Mouse (Mus musculus): ENCODE measurements around the gene Gpr68. TPM values are rescaled to one million over a fixed set of nuclear protein-coding genes. Genes with fewer than 3 reads are reported as not detected.
A peak's percentile ranks its signal among the peaks of the same experiment; 100 is the strongest.

Gpr68 gene
- polyA plus RNA-seq, 1 experiment from 2014 or later: 0.36 TPM

DNA sequence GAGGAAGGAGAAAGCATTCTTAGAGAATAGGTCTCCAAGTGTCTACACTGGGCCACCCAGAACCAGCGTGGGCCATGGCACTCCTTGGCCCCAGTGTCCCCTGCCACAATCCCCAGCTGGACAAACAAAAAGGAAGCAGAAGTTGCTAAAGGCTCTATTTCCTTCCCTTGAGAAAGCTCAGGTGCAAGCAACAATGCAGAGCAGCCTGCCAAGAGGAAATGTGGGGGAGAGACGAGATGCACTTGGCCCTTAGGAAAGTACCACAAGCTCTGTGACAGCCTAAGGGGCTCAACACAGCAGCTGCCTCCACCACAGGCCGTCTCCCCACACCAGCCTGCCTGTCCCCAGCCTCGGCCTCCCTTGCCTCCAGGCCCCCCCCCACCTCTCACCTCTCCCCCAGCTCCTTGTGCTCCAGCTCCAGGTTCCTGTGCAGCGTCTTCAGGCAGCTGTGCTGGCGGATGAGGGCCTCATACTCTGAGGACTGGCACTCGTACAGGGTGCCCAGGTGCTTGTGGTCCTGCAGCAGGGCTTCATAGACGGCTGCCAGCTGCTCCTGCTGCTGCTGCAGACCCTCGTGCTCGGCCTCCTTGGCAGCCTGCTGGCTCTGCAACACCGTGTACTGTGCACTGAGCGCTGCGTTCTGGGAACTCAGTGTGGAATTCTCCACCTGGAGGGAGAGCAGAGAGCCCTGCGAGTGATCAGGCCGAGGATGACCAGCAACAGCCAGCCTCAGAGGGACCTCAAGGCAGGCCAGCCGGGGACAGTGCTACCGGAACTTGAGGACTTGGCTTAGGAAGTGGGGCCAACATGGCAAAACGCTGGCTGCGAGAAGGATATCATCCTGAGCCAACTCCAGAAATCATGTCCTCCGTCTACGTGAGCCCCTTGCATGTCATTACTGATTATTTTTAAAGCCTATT is 29.7 kb upstream of the Gpr68 start:
- H3K36me3 ChIP-seq (replicated peaks): peaks cover 99% of the 10 kb centered on the region
- no peak overlapping the region for H3K4me3 ChIP-seq
- WGBS: 84% methylated on average over 21 of the region's 21 CpGs
- H3K9me3 ChIP-seq: no peaks in the 10 kb centered on the region
- peaks cover 10% of the 10 kb centered on the region for H3K4me1 ChIP-seq
- H3K27me3 ChIP-seq (ENCODE audit: poor library complexity, severe bottlenecking): no peaks in the 10 kb centered on the region
- DNase-seq (ENCODE audit: extremely low spot score, low spot score): no peak
- 0 out of 2 replicates have a peak overlapping the region, but pooled peaks have one; percentile 2 for H3K27ac ChIP-seq

DNA sequence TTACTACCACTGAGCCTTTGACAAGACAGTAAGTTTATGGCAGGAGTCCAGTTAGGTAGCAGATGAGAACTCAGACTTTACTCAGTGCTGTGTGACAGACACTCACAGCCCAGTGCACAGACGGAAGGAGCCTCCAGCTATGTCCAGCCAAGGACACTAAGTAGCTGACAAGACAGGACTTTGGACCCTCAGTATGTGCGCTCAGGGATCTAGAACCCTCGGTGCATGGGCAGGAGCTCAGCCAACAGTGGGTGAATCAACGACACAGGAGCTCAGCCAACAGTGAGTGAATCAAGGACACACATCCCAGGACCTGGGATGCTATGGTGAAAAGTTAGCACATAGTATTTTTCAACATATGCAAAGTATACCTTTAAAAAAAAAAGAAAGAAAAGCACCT is 28.7 kb upstream of the Gpr68 start:
- 90% methylated on average over 4 of the region's 4 CpGs for WGBS
- Histone ChIP-seq H3K4me3 (no peak overlapping the region), H3K27ac (no peak overlapping the region), H3K4me1 (peaks cover 10% of the 10 kb centered on the region), H3K9me3 (no peaks in the 10 kb centered on the region), H3K27me3 (ENCODE audit: poor library complexity, severe bottlenecking) (no peaks in the 10 kb centered on the region), H3K36me3 (replicated peaks) (peaks cover 100% of the 10 kb centered on the region)
- no peak for DNase-seq (ENCODE audit: extremely low spot score, low spot score)

DNA sequence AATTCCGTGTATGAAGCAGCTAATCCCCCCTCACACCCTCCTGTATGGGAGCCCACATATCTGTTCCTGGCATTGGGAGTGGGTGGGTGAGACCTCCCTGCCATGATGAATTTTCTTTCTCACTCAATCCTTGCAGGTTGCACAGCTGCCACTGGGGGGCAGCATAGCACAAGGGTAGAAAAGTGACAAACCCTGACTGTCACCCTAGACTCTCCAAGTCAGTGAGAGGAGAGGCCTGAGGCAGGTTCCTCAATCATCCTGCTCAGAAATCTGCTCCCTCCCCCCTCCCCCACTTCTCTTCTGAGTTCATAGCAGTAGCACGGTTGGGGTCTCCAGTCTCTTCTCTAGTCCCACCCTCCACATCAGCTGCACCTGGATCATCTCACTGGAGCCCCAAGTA is 28.1 kb upstream of the Gpr68 start:
- 29% methylated on average over 2 of the region's 2 CpGs for WGBS

DNA sequence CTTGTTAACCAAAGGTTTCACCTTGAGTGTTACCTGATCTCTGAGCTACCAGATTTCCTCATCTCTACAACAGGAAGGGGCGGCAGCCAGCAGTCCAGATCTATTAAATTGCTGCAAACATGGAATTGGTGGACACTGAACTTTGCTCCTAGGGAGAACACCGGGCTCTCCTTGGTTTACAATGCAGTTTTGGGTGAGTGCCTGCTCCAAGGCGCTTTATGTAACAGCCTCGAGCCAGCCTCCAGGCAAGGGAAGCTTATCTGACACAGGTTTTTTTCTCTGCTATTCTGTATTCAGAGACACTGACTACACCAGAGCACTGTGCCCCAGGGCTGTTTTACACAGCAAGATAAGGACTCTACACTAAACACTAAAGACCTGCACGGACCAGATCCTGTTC is 26.8 kb upstream of the Gpr68 start:
- H3K36me3 ChIP-seq (replicated peaks): peaks cover 100% of the 10 kb centered on the region
- WGBS: 92% methylated on average over 5 of the region's 5 CpGs
- no peaks in the 10 kb centered on the region for H3K9me3 ChIP-seq
- H3K27ac ChIP-seq: no peak overlapping the region
- peaks cover 10% of the 10 kb centered on the region for H3K4me1 ChIP-seq
- H3K4me3 ChIP-seq: no peak overlapping the region
- H3K27me3 ChIP-seq (ENCODE audit: poor library complexity, severe bottlenecking): no peaks in the 10 kb centered on the region
- no peak for DNase-seq (ENCODE audit: extremely low spot score, low spot score)

More for the DNA sequence above, 28.1 kb upstream of the Gpr68 start:
- DNase-seq (ENCODE audit: extremely low spot score, low spot score): peak; percentile 67
- no peak overlapping the region for H3K27ac ChIP-seq
- no peaks in the 10 kb centered on the region for H3K27me3 ChIP-seq (ENCODE audit: poor library complexity, severe bottlenecking)
- H3K4me3 ChIP-seq: no peak overlapping the region
- H3K36me3 ChIP-seq (replicated peaks): peaks cover 100% of the 10 kb centered on the region
- H3K4me1 ChIP-seq: peaks cover 10% of the 10 kb centered on the region
- no peaks in the 10 kb centered on the region for H3K9me3 ChIP-seq

DNA sequence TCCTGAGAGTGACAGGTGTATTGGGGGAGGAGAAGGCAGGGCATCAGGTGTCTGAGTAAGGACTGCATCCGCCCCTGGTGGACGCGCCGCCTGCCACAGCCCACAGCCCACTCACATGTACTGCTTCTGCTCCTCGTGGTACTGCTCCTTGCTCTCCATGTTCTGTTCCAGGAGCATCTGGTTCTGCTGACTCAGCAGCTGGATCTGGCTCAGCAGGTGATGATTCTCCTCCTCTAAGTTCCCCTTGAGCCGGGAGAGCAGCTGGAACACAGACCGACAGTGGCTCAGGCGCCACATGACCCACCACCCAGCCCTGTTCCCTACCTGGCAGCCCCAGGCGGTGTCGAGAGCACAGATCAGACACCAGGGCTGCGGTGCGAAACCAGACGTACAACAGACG is 23.7 kb upstream of the Gpr68 start:
- 96% methylated on average over 14 of the region's 14 CpGs for WGBS
- peaks cover 100% of the 10 kb centered on the region for H3K36me3 ChIP-seq (replicated peaks)
- DNase-seq (ENCODE audit: extremely low spot score, low spot score): no peak
- no peak overlapping the region for H3K27ac ChIP-seq
- no peaks in the 10 kb centered on the region for H3K4me1 ChIP-seq
- H3K9me3 ChIP-seq: no peaks in the 10 kb centered on the region
- no peaks in the 10 kb centered on the region for H3K27me3 ChIP-seq (ENCODE audit: poor library complexity, severe bottlenecking)
- no peak overlapping the region for H3K4me3 ChIP-seq

DNA sequence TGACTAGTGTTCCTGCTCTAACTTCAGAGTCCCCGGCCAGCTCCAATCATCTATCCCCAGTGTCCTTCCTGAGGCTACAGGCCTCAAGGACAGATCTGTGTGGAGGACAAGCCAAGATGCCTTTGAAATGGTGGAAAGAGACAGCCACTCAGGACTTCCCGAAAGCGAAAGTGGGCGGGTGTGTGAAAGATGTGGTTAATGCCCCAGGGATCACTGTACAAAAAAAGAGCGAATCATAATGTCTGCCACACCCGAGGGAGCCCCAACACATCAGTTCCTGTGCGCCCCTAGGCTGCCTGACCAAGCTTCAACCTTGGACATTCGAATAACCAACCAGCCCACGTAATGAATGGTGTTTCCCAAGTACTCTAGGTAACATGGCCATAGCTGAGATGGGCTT is 20.3 kb upstream of the Gpr68 start:
- Histone ChIP-seq H3K4me1 (no peaks in the 10 kb centered on the region), H3K27ac (no peak overlapping the region), H3K9me3 (no peaks in the 10 kb centered on the region), H3K36me3 (replicated peaks) (peaks cover 97% of the 10 kb centered on the region), H3K27me3 (ENCODE audit: poor library complexity, severe bottlenecking) (no peaks in the 10 kb centered on the region), H3K4me3 (no peak overlapping the region)
- WGBS: 95% methylated on average over 9 of the region's 9 CpGs
- DNase-seq (ENCODE audit: extremely low spot score, low spot score): no peak

DNA sequence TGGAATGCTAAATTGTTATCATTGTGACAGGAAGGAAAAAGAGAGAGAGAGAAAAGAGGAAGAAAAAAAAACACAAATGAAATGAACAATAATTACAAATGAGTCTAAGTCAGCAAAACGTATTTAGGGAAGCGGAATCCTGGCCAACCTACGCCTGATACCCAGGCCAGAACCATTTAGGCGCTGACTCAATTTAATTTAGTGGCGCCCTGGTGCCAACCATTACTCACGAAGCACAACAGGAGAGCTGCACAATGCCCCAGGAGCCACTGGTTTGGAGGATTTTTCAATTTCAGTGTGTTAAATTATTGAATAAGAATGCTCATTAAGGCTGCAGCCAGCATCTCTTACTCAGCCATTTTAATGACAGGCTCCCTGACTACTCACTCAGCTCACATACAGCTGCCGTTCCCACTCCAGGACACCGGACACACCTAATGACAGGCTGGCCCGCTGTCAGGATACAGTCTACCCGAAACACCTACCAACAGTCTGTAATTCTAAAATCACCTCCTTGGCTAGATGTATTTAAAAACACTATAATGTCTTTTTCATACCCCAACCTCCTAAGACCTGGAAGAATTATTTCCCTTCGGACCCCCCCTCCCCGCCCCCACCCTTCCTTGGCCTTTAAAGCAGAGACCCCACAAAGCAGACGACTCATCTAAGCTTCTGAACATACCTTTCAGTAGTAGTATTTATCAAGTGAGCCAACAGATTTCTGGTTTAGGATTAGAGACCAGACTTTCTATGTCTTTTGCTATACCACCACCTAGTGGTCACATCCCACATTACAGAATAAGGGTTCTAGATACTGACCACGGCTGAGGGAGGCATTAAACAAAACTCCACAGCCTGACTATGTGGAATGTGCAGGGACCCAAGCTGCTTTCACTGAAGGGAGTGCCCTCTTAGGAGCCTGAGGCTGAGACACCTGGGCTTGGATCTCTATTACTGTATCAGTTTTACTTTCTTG is 17.9 kb upstream of the Gpr68 start:
- H3K36me3 ChIP-seq (replicated peaks): peaks cover 97% of the 10 kb centered on the region
- no peaks in the 10 kb centered on the region for H3K27me3 ChIP-seq (ENCODE audit: poor library complexity, severe bottlenecking)
- H3K4me3 ChIP-seq: no peak overlapping the region
- H3K9me3 ChIP-seq: no peaks in the 10 kb centered on the region
- no peaks in the 10 kb centered on the region for H3K4me1 ChIP-seq
- H3K27ac ChIP-seq: no peak overlapping the region
- DNase-seq (ENCODE audit: extremely low spot score, low spot score): no peak
- 78% methylated on average over 14 of the region's 14 CpGs for WGBS

DNA sequence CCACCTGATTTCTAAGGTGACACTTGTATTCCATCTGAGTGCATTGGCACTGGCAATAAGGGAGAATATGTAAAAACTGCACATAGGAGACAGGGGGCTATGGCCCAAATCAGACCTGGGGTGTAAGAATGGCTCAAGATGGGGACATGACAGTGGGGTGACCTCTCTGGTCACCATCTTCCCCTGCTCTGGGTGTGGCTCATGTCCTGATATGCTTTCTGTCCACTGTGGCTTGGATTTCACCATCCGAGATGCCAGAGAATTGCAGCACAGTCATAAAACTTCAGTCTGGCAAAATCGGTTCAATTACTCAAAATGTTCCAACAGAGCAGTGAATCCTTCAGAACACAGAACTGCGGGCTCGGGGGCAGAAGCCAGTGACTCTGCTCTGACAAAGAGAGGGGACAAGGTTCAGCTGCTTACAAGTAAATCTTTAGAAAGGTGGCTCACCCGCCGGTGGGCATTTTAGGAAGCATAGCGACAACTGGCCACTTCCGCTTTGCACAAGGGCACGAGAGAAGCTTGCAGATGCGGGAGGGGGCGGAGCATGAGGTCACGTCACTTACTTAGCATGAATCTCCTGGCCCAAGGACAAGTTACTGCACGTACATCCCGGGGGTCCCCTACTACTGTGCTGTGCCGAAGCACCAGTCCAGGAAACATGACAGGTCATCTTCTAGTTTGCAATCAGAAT is 16.8 kb upstream of the Gpr68 start:
- DNase-seq (ENCODE audit: extremely low spot score, low spot score): no peak
- Histone ChIP-seq H3K4me1 (no peaks in the 10 kb centered on the region), H3K27me3 (ENCODE audit: poor library complexity, severe bottlenecking) (no peaks in the 10 kb centered on the region), H3K36me3 (replicated peaks) (peaks cover 97% of the 10 kb centered on the region), H3K9me3 (no peaks in the 10 kb centered on the region), H3K27ac (no peak overlapping the region), H3K4me3 (no peak overlapping the region)
- 94% methylated on average over 15 of the region's 15 CpGs for WGBS

DNA sequence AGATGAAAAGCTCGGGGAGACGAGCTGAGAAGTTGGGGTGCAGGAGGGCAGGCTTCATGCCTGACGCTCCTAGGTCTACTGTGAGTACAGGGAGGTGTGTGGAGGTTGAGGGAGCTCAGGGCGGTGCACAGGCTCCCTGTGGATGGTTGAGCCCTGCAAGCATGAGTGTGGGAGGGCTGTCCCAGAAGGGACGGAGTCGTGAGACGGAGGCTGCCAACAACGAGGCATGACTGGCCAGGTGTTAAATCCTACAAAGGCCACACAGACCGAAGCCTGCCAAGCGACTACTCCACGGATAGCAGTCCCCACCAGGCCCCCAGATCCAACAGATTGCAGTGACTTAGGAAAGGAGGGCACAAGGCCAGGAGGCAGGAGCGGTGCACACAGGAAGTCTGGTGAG is 2.7 kb upstream of the Gpr68 start:
- H3K4me1 ChIP-seq: peaks cover 15% of the 10 kb centered on the region
- no peak overlapping the region for H3K4me3 ChIP-seq
- DNase-seq (ENCODE audit: extremely low spot score, low spot score): no peak
- 95% methylated on average over 12 of the region's 12 CpGs for WGBS
- H3K9me3 ChIP-seq: no peaks in the 10 kb centered on the region
- H3K27ac ChIP-seq: no peak overlapping the region
- peaks cover 57% of the 10 kb centered on the region for H3K36me3 ChIP-seq (replicated peaks)
- H3K27me3 ChIP-seq (ENCODE audit: poor library complexity, severe bottlenecking): peaks cover 35% of the 10 kb centered on the region

DNA sequence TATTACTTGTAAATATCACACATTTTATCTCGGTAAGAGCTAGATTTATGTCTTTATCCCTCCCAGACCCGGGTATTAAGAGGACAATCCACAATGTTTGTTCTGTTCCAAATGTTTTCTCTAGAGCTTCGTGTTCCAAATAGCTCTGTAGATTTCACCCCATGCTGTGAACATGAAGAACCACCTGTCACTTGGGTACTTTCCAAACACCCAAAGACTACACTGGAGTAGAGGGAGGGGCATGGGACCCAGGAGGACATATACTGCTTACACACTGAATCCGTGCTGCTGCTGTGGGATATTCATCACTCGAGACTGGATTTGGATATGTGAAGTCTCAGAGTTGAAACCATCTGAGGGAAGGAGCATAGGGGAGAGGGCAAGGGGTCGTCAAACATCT is 1.8 kb upstream of the Gpr68 start:
- Histone ChIP-seq H3K9me3 (no peaks in the 10 kb centered on the region), H3K4me3 (no peak overlapping the region), H3K36me3 (replicated peaks) (peaks cover 47% of the 10 kb centered on the region), H3K27me3 (ENCODE audit: poor library complexity, severe bottlenecking) (peaks cover 35% of the 10 kb centered on the region), H3K27ac (no peak overlapping the region), H3K4me1 (peaks cover 15% of the 10 kb centered on the region)
- 84% methylated on average over 6 of the region's 6 CpGs for WGBS
- no peak for DNase-seq (ENCODE audit: extremely low spot score, low spot score)

DNA sequence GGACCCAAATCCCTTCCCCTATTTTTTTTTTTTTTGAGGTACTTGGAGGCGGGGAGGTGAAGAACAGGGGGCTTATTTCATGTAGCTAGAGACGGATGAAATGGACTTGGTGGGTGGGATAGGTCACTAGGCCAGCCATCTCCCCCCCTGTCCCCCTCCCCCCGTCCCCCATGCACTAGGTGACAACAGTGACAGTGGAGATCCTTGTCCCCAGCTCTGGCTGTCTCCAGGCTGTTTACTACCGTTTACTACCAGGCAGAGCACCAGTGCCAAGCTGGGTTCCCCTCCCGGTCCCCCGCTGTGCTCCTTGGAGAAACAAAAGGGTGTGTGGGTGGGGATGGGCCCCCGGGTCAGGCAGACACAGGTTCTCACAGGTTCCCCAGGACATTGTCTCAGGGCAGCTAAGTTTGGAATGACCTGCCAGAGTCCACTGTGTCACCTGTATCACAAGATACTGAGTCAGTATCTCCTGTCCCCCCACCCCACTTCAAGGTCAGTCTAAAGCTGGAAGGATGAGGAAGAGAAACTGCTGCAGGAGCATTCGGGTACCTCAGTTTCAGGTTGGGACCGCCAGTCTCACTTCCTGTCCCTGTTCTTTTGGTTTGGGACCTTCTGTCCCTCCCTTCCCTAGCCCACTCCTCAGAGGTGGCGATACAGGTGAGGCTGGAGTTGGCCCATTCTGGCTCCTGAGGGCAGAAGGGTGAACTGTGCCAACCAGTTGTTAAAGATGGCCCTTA is 468 bp upstream of the Gpr68 start:
- WGBS: 21% methylated on average over 10 of the region's 10 CpGs
- Histone ChIP-seq H3K36me3 (replicated peaks) (peaks cover 34% of the 10 kb centered on the region), H3K9me3 (no peaks in the 10 kb centered on the region), H3K4me3 (peak overlapping the region; percentile 60), H3K27me3 (ENCODE audit: poor library complexity, severe bottlenecking) (peaks cover 35% of the 10 kb centered on the region), H3K4me1 (peaks cover 15% of the 10 kb centered on the region), H3K27ac (peak overlapping the region; percentile 76; the same call in 1 of the 2 replicates)
- no peak for DNase-seq (ENCODE audit: extremely low spot score, low spot score)

DNA sequence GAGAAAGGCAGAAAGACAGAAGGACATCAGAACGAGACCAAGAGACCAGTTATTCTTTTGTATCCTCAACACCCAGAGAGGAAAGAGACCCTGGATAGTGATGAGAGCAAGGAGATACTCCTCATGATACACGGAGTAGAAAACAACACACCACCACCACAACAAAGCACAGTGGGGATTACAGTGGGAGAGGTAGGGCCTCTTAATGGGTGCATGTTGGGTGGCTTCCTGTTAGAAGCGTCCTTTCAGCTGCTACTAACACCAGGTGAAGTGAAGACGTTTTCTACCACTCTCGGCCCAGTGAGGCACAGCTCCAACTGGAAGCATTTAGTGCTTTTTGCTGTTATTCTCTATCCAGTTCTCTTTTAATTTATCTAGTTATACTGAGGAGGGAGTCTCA is 1.1 kb downstream of the Gpr68 start:
- H3K4me3 ChIP-seq: no peak overlapping the region
- no peak for DNase-seq (ENCODE audit: extremely low spot score, low spot score)

More for the DNA sequence above, 1.1 kb downstream of the Gpr68 start:
- Histone ChIP-seq H3K27me3 (ENCODE audit: poor library complexity, severe bottlenecking) (peaks cover 41% of the 10 kb centered on the region), H3K27ac (no peak overlapping the region), H3K9me3 (no peaks in the 10 kb centered on the region), H3K4me1 (peaks cover 15% of the 10 kb centered on the region), H3K36me3 (replicated peaks) (peaks cover 18% of the 10 kb centered on the region)
- 78% methylated on average over 5 of the region's 5 CpGs for WGBS

Data from forebrain, embryonic 10.5 days (tissue).